Mouse (Mus musculus): ENCODE measurements around the gene Gna15.

- TF ChIP-seq CTCF (IDR thresholded peaks at IDR 0.05; ENCODE audit: borderline replicate concordance, extremely low read depth, insufficient read depth, insufficient read length) (no peak), POLR2A (IDR thresholded peaks at IDR 0.05; ENCODE audit: borderline replicate concordance, extremely low read depth, insufficient read depth, insufficient read length, poor library complexity, severe bottlenecking) (no peak)
Observed at GRCm38 (mm10) chr10:81463531-81463930, 60.5 kb downstream of the Gna15 start.
